In the genomic region with DNA sequence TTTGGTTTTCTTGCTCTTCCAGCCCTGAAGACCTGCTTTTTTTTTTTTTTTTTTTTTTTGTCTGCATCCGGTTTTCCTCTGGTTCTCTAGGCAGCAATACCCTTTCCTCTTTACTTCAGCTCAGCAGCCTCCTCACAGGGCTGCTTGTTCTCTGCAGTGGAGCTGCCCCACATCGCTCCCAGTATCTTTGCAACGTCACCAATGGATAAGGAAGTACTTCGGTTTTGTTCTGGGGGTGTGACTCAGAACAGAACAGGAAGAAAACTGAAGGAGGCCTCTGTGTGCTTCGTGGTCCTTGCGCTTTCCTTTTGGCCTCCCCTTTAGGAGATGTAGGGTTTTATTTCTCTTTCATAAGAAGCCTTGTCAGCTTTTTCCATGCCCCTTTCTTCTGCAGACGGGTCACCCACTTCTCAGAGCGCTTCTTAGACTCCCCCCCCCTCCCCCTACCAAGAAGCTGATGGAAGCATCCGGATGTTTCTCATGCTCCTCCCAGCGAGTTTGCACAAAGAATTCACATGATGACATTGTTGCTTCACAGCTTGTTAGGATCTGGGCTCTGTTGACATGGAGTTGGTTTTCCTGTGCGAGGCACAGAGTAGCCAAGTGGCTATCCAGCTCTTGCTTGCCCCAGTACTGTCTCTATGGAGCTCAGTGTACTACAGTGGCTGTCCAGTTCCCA, we compare ENCODE assay signal across 10 mouse cellular contexts.
A peak's percentile ranks its signal among the peaks of the same experiment; 100 is the strongest.
DNase-seq lines count a peak whose midpoint lies in the region; ATAC-seq and TF ChIP-seq lines count a peak whose summit lies in the region.
"Had no signal": no experiment of that assay in that cellular context is flagged by ENCODE, and none has a peak within 500 bp of the region (broad histone marks: within the 10 kb centered on the region; RNA-seq: fewer than 3 reads in every experiment).

No protein-coding gene starts in this region.

- TF ChIP-seq CTCF in thymus, adult 2 months (IDR thresholded peaks at IDR 0.05; ENCODE audit: borderline replicate concordance, control insufficient read depth, extremely low read depth, insufficient read depth, low read length, poor library complexity), result no peak

- WGBS in heart, embryonic 13.5 days, result 35% methylated on average over 11 of the region's 11 CpGs
- 49% methylated on average over 11 of the region's 11 CpGs for WGBS in lung, embryonic 15.5 days
- WGBS in thymus, adult 2 months, result 43% methylated on average over 11 of the region's 11 CpGs

- peak overlapping the region; percentile 9; the same call in 1 of the 2 replicates for H3K4me2 ChIP-seq in heart, embryonic 13.5 days
- H3K4me2 ChIP-seq in lung, embryonic 15.5 days, result no peak overlapping the region; the same call in 1 of the 2 replicates

- peak overlapping the region; percentile 42; the same call in 1 of the 2 replicates for H3K27ac ChIP-seq in heart, embryonic 13.5 days (replicated peaks)
- peak overlapping the region; percentile 31 for H3K27ac ChIP-seq in lung, embryonic 15.5 days
- no peak overlapping the region for H3K27ac ChIP-seq in thymus, adult 2 months (ENCODE audit: control insufficient read depth, insufficient read depth, low read length)

- H3K36me3 ChIP-seq in heart, embryonic 13.5 days, result no peaks in the 10 kb centered on the region
- H3K36me3 ChIP-seq in lung, embryonic 15.5 days, result no peaks in the 10 kb centered on the region
- no peaks in the 10 kb centered on the region for H3K36me3 ChIP-seq in thymus, adult 2 months (ENCODE audit: control insufficient read depth, insufficient read depth, low read length)

- no peak overlapping the region for H3K4me3 ChIP-seq in heart, embryonic 13.5 days
- H3K4me3 ChIP-seq in lung, embryonic 15.5 days, result no peak overlapping the region
- no peak overlapping the region for H3K4me3 ChIP-seq in thymus, adult 2 months (ENCODE audit: control insufficient read depth, insufficient read depth, low read length)
- H3K4me3 ChIP-seq: erythroblast, embryonic 14.5 days had no signal

- DNase-seq in retina, postnatal 1 day, result peak; percentile 25
- no peak for DNase-seq in retina, embryonic 14.5 days (ENCODE audit: low spot score)
- no peak for DNase-seq in left cerebral cortex, postnatal 14 days (ENCODE audit: low spot score in 2 of 2)
- no peak for DNase-seq in layer of hippocampus, postnatal 36 days
- DNase-seq in thymus, adult 2 months, result no peak
- DNase-seq: thymus, postnatal 14 days had no signal

- H3K4me1 ChIP-seq in heart, embryonic 13.5 days, result peaks cover 26% of the 10 kb centered on the region
- no peaks in the 10 kb centered on the region for H3K4me1 ChIP-seq in lung, embryonic 15.5 days
- no peaks in the 10 kb centered on the region for H3K4me1 ChIP-seq in thymus, adult 2 months (replicated peaks; ENCODE audit: control insufficient read depth, insufficient read depth, low read length)

- no peaks in the 10 kb centered on the region for H3K9me3 ChIP-seq in heart, embryonic 13.5 days
- H3K9me3 ChIP-seq in lung, embryonic 15.5 days, result no peaks in the 10 kb centered on the region

- no peak overlapping the region for H3K9ac ChIP-seq in heart, embryonic 13.5 days
- H3K9ac ChIP-seq in lung, embryonic 15.5 days, result no peak overlapping the region

- ATAC-seq in heart, embryonic 13.5 days (ENCODE audit: extremely low read depth, insufficient number of reproducible peaks, low FRiP score, low TSS enrichment), result no peak
- ATAC-seq in lung, embryonic 15.5 days (ENCODE audit: borderline replicate concordance, extremely low read depth, low FRiP score, low TSS enrichment), result no peak; the same call in 1 of the 2 replicates
- ATAC-seq: inflammation-experienced regulatory T-cells, adult 6 months had no signal

- TF ChIP-seq POLR2A in thymus, adult 2 months (IDR thresholded peaks at IDR 0.05; ENCODE audit: control insufficient read depth, extremely low read depth, insufficient read depth, low read length, poor library complexity), result no peak

- no peaks in the 10 kb centered on the region for H3K27me3 ChIP-seq in heart, embryonic 13.5 days (replicated peaks)
- no peaks in the 10 kb centered on the region for H3K27me3 ChIP-seq in lung, embryonic 15.5 days
- no peaks in the 10 kb centered on the region for H3K27me3 ChIP-seq in thymus, adult 2 months (ENCODE audit: control insufficient read depth, insufficient read depth, low read length)

- intact Hi-C loops in left cerebral cortex, postnatal 14 days (cut with DNase I), result no loop called here
